Mouse (Mus musculus) common myeloid progenitor, adult 5-6 weeks (primary cell): ENCODE measurements around the gene Ebf1. TPM values are rescaled to one million over a fixed set of nuclear protein-coding genes. Genes with fewer than 3 reads are reported as not detected.
A peak's percentile ranks its signal among the peaks of the same experiment; 100 is the strongest.

ENCODE experiments used
- ATAC-seq: replicated peaks from 2 replicates; pipeline ENCODE4 v1.8.0; 2016; ENCODE audit warnings: low read depth, mild to moderate bottlenecking, moderate TSS enrichment, inconsistent platforms; ENCODE audit not compliant: poor library complexity, severe bottlenecking
- total RNA-seq: library from RNA; stranded (forward); fragments of 200-1000, 187-1606 nt; gene quantifications from 2 replicates; pipeline ENCODE4 v1.2.3, GENCODE M21; 2017

Ebf1 gene
- total RNA-seq, 1 experiment from 2014 or later, result not detected

DNA sequence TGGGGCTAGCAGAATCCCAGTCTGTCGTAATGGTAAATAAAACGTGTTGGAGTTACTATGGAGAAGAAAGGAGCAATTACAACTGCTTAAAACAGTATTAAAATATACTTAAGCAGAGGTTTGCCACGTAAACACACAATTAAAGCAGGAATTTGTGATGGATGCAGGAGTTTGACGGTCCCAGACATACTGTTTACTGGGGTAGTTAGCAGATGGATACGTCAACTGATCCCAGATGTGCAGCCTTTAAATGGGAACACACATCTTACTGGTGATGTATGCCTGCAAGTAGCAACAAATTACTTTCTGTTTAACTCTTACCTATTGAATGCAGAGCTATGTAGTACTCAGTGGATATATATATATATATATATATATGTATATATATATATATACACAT lies 149.1 kb downstream of the Ebf1 start:
- no peak for ATAC-seq

DNA sequence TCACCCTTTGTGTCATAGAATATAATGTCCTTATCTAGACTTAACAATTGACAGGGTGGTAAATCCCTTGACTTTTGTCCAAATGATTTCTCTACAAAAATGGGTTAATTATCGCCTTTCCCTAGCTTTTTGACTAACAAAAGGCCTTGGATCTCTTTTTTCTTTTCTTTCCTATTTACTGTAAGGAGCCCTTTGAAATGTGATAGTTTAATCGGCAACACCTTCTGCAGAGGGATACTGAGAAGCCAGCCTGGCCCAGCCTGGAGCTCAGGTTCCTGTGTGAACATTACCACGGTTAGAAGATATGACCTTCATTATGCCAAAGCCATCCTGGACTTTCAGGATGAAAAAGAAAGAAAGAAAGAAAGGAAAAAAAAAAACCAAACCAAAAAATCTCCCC lies 150.2 kb downstream of the Ebf1 start:
- ATAC-seq, result no peak

DNA sequence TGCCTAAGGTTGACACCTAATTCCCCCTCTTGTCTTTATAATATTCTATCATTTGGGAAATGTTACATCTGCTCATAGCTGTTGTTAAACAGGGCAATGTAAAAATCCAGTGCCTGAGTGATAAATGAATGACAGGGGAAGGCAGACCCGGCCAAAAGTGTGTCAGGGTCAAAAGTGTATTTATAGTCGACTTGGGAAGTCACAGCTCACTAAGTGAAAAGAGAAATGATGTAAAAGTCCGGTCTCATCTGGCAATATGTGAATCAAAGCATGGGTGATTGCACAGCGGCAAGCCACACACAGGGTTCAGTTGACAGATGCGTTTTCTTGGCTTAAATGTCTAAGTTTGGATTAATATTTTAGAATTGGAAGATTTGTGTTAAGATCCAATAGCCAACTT lies 151.2 kb downstream of the Ebf1 start:
- no peak for ATAC-seq

DNA sequence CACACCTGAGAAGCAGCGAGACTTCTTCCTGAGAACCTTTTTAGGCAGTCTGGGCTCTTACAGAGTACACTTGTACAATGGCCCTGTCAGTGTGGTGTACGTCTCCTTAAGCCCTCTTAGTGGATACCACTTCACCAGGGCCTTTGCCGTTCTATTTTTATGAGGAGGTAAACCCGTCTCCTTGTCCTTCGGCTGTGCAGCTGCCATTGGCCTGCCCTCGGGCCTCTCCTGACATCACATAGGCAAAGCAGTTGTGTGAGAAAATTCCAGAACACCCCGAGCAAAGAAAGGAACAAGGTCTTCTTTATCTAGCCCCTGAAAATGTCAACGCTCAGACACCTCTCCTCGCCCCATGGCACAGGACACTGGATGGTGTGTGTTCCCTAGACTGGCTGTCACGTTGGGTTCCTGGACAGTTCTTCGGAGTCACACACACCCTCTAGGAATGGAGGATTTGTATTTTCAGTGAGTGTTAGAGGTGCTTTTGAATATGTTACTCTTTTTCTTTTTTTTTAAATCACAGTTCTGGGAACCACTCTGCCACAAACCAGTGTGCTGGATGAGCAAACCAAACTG lies 154.0 kb downstream of the Ebf1 start:
- no peak for ATAC-seq

- ATAC-seq, result 0 out of 2 replicates have a peak, but pooled peaks have one; percentile 56
Observed at GRCm38 (mm10) chr11:44774411-44774810, 157.3 kb downstream of the Ebf1 start.

- ATAC-seq, result no peak
Observed at GRCm38 (mm10) chr11:44775549-44775948, 158.4 kb downstream of the Ebf1 start.

- ATAC-seq, result no peak
Observed at GRCm38 (mm10) chr11:44776556-44776955, 159.4 kb downstream of the Ebf1 start.

GRCm38 (mm10) chr11:44777331-44778310 lies 160.5 kb downstream of the Ebf1 start:
- ATAC-seq, result no peak

DNA sequence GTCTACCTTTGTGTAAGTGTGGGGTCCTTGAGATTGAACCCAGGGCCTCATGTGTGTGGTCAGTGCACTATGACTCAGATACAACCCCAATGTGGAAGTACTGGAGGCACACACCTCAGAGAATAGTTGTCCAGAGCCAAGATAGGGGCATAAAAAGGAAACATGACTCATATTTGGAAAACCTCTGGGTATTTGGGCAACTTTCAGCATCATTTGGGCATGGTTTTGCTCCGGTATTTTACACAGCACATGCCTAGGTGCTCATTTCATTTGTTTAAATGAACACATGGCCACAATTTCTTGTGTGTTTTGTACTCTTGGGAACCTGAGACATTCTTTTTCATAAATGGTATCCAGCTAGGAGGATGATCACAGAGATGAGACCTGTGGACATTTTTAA lies 161.9 kb downstream of the Ebf1 start:
- no peak for ATAC-seq

DNA sequence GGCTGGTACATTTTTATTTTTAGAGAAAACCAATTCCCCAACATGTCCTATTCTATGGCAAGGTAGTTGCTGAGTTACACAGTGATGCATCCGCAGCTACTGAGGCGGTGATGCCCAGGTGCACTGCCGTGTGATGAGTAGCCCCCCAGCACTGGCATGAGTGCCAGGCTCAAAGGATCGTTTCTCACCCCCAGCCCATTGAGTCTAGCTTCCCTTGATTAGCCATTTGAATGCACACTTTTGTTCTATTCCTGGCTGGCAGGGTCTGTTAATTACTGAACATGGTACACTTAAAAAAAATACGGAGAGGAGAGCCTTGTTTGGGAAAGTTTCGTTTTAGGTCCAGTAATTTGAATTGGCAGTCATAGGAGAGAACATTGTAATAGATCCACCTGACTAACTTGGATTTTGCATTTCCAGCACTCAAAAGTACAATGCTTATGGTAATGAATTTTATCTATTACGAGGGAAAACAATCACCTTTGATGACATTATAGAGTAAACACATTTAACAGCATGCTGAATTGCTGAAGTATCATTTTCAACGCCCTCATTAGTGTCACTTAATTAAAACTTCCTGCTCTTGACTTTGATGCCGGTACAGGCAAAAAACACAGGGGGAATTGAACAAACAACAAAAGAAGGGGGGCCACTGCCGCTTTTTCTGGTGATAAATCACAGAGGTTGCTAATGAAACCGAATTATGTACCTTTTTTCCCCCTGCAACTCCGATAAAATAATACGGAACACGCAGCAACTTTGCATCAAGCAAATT lies 167.3 kb downstream of the Ebf1 start:
- ATAC-seq, result no peak

DNA sequence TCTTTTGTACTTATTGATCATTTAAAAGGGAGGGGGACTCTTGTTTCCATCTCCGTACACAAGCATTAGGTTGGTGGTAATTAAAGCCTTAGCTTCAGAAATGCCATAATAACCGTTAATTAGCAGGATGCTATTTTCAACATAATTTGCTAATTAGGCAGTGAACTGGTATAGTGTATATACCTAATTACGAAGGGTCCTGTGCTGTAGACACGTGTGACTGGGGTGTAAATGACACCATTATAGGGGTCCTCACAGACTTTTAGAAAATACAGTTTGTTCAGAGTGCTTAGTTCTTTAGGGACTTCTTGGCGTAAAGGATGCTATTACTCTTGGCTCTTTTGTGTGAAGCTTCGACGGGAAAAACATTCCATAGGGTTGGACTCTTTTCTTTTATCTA lies 167.9 kb downstream of the Ebf1 start:
- no peak for ATAC-seq

DNA sequence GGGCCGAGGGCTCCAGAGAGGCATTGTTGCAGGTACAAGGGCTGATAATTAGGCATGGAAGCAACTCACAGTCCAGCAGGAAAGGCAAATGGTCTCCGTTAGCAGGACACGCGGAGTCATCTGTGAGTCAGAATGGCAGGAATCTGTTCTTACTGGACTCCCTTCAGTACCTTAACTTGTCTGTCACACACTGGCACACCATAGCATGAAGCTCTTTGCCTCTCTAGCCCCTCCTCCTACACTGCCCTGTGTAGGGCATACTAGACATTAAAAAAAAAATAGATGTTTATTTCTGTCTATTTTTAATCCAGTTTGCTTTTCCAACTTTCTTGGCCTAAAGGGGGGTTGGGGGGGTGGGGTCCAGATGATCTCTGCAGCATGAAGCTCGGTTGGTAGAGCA lies 168.4 kb downstream of the Ebf1 start:
- ATAC-seq, result no peak

DNA sequence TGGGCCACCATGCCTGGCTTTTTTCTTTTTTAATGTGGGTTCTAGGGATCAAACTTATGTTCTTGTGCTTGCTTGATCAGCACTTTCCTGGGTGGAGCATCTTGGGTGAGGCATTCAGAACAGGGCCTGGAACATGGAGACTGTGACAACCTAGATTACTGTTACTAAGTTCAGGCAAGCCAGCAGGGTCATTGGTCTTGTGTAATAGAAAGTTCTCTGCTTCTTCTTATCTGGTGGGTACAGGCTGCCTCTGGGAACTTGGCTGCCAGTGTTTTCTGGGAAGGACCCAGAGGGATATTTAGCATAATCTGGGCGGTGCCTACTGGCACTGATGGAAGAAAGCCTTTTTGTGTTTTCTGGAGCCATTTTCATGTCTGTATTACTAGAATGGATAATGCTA lies 170.9 kb downstream of the Ebf1 start:
- ATAC-seq, result no peak

DNA sequence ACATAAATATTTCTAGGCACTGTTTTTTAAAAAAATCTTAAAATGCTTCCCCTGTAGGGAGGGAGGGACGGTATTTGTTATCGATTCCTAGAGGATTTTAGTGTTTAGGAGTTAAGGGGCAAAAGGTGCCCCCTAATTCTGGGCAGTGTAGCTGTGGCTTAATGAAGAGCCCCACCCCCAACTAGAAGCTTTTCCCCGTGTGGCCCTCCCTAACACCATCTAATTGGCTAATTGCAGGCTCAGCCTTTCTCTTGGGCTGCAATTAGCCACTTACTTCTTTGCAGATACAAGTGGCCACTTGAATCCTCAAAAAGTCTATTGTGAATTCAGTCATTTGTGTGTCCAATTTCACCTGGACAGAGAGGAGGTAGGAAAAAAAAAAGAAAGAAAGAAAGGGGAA lies 175.7 kb downstream of the Ebf1 start:
- ATAC-seq, result no peak

DNA sequence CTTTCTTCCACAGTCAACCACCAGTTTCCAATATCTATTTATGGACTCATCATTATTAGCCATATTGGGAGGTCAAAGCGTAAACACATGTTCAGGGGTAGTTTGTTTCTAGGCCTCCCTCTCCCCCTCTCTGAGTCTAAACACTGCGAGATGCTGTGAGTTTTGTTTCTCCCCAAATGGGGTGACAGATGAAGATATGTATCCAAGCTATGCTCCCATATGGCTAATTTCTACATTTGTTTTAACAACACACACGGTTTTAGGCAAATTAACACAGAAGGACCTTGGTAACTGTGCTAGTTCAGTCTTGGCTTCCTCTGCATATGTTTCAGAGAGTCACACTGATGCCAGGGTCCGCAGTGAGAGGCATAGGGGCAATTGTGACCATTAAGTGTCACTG lies 177.8 kb downstream of the Ebf1 start:
- ATAC-seq, result no peak

DNA sequence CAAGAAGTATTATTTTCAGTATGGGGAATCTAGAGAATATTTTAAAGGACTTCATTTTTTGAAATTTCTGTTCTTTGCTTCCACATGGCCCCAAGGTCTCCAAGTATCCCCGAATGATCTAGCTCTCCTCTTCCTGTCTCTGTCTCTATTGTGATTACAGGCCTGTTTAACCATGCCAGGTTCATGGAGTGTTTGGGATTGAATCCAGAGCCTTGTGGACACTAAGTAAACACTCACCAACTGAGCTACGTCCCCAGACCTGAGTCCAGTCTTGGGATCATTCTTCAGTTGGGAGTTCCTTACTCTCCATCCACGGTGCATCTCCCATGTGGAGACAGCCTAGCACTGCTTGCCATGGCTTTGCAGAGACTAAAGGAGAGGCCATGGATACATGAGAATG lies 178.7 kb downstream of the Ebf1 start:
- no peak for ATAC-seq

DNA sequence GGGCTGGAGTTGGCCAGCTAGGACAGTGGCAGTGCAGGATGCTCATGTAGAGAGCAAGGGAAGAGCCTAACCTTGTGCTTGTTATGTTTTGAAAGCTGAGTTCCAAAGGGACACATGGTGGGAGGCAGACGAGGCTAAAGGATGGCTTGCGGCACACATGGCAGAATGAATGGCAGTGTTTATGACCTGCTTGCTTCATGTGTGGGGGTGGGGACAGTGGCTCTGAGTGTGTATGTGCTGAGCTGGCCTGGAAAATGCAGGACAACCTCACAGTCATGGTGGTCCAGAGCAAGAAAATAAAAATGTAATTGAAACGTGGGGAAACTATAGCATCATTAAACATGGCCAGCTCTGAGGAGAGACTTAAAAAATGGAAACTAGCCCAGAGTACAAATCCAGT lies 181.2 kb downstream of the Ebf1 start:
- ATAC-seq, result no peak

GRCm38 (mm10) chr11:44804046-44804445 lies 186.9 kb downstream of the Ebf1 start:
- ATAC-seq, result no peak

DNA sequence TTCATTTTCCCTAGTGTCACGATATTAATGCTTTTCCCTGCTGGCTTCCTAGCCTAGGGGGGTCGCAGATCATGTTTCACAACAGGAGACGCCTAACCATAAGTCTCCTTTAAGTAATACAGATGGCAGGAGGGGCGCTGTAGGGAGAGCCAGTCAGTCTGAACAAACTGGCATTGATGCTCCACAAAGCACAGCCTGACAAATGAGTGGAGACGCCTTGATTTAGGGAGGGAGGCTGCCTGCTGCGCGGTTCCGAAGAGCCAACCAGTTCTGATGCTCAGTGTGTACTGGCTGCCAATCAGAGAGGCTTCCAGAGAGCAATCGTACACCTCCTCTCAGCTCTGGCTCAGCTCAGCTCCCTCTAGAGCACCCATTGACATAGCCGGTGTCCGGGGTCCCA lies 189.5 kb downstream of the Ebf1 start:
- no peak for ATAC-seq

GRCm38 (mm10) chr11:44808855-44809546 lies 191.9 kb downstream of the Ebf1 start:
- no peak for ATAC-seq
